Mouse (Mus musculus) limb, embryonic 11.5 days (tissue): ENCODE results near the gene Hba-x. TPM values are rescaled to one million over a fixed set of nuclear protein-coding genes. Genes with fewer than 3 reads are reported as not detected.

Experiments
- ATAC-seq: fragments of 200-750 bp; cut with Nextera tagmentation; 2 replicates; pipeline ENCODE4 v1.8.0; 2017; ENCODE audit warnings: low read depth; ENCODE audit not compliant: insufficient number of reproducible peaks, low FRiP score, low TSS enrichment
- DNase-seq: peaks from one replicate; pipeline ENCODE4 v3.0.0-alpha.2; 2015; ENCODE audit warnings: low spot score
- H3K27ac ChIP-seq: fragments of 300-500 bp; sonication (generic); replicated peaks from 2 replicates; pipeline ENCODE4 v1.5.1; 2014; ENCODE audit warnings: low read depth, mild to moderate bottlenecking, low read length
- H3K27me3 ChIP-seq: fragments of 300-500 bp; sonication (generic); 2 replicates; pipeline ENCODE4 v1.6.1; 2014; ENCODE audit warnings: mild to moderate bottlenecking, low read length, mixed read lengths; ENCODE audit not compliant: control insufficient read depth, insufficient read depth
- H3K36me3 ChIP-seq: fragments of 300-500 bp; sonication (generic); 2 replicates; pipeline ENCODE4 v1.6.1; 2014; ENCODE audit warnings: mild to moderate bottlenecking, low read length, moderate library complexity, mixed read lengths; ENCODE audit not compliant: control insufficient read depth, insufficient read depth
- H3K4me1 ChIP-seq: fragments of 300-500 bp; sonication (generic); 2 replicates; pipeline ENCODE4 v1.6.1; 2014; ENCODE audit warnings: low read length, mixed read lengths; ENCODE audit not compliant: control insufficient read depth, insufficient read depth
- H3K4me2 ChIP-seq: fragments of 300-500 bp; sonication (generic); 2 replicates; pipeline ENCODE4 v1.6.1; 2014; ENCODE audit warnings: low read depth, mild to moderate bottlenecking, moderate library complexity; ENCODE audit not compliant: severe bottlenecking
- H3K4me3 ChIP-seq: fragments of 300-500 bp; sonication (generic); 2 replicates; pipeline ENCODE4 v1.5.1; 2014; ENCODE audit warnings: low read depth, low read length
- H3K9ac ChIP-seq: fragments of 300-500 bp; sonication (generic); 2 replicates; pipeline ENCODE4 v1.6.1; 2014; ENCODE audit warnings: mild to moderate bottlenecking, low read length
- H3K9me3 ChIP-seq: fragments of 300-500 bp; sonication (generic); 2 replicates; pipeline ENCODE4 v1.6.1; 2016; ENCODE audit warnings: low read length; ENCODE audit not compliant: control insufficient read depth
- WGBS: fragments of 180-500 bp; shearing (Covaris S2); extraction: QIAGEN DNeasy Blood & Tissue Kit; methylation state at CpG from one replicate; pipeline ENCODE4 v1.1.7; 2014; 5-methylcytosine and 5-hydroxymethylcytosine counted together
- polyA plus RNA-seq: library from polyadenylated mRNA; unstranded; fragments of >200 nt; fragmentation: Nextera tagmentation; extraction: Ambion mirVana; gene quantifications from 2 replicates; pipeline ENCODE4 v1.2.1, GENCODE M21; 2014

Hba-x gene
- polyA plus RNA-seq: 2,383 and 2,443 TPM in 2 replicates

GRCm38 (mm10) chr11:32276347-32276746 is at the start of gene Hba-x:
Gene Hba-x (plus strand): TSS chr11:32276400.
- 68% methylated on average over 3 of the region's 3 CpGs for WGBS
- no peaks in the 10 kb centered on the region for H3K4me1 ChIP-seq
- H3K9ac ChIP-seq: no peak within 1 kb of the TSS
- H3K4me3 ChIP-seq: no peak within 1 kb of the TSS
- H3K36me3 ChIP-seq: no peaks in the 10 kb centered on the region
- no peak within 1 kb of the TSS for H3K27ac ChIP-seq
- ATAC-seq: peak; percentile 37; the same call in 1 of the 2 replicates
- H3K27me3 ChIP-seq: no peaks in the 10 kb centered on the region
- no peak for DNase-seq
- H3K4me2 ChIP-seq: no peak within 1 kb of the TSS
- no peaks in the 10 kb centered on the region for H3K9me3 ChIP-seq

GRCm38 (mm10) chr11:32227041-32227440 is 49.2 kb upstream of the Hba-x start:
- no peaks in the 10 kb centered on the region for H3K27me3 ChIP-seq
- no peak for ATAC-seq
- 66% methylated on average over 1 of the region's 1 CpGs for WGBS
- H3K36me3 ChIP-seq: peaks cover 3% of the 10 kb centered on the region; the same call in 1 of the 2 replicates
- DNase-seq: no peak
- peaks cover 24% of the 10 kb centered on the region for H3K4me1 ChIP-seq
- no peak overlapping the region for H3K27ac ChIP-seq
- H3K4me3 ChIP-seq: peak overlapping the region; percentile 51
- peak overlapping the region; percentile 72 for H3K9ac ChIP-seq
- H3K4me2 ChIP-seq: peak overlapping the region; percentile 62
- no peaks in the 10 kb centered on the region for H3K9me3 ChIP-seq

- 87% methylated on average over 9 of the region's 9 CpGs for WGBS
- no peaks in the 10 kb centered on the region for H3K9me3 ChIP-seq
- no peak overlapping the region for H3K27ac ChIP-seq
- H3K9ac ChIP-seq: no peak overlapping the region
- peaks cover 5% of the 10 kb centered on the region; the same call in 1 of the 2 replicates for H3K36me3 ChIP-seq
- no peak overlapping the region for H3K4me3 ChIP-seq
- peaks cover 19% of the 10 kb centered on the region for H3K4me1 ChIP-seq
- no peaks in the 10 kb centered on the region for H3K27me3 ChIP-seq
- ATAC-seq (no peak), DNase-seq (no peak)
- no peak overlapping the region for H3K4me2 ChIP-seq
These were observed 48.6 kb upstream of the Hba-x start for GRCm38 (mm10) chr11:32227555-32227954.

GRCm38 (mm10) chr11:32228292-32228845 is 47.8 kb upstream of the Hba-x start:
- no peak overlapping the region for H3K4me2 ChIP-seq
- WGBS: 93% methylated on average over 3 of the region's 3 CpGs

GRCm38 (mm10) chr11:32230220-32230619 is 46.0 kb upstream of the Hba-x start:
- no peak overlapping the region for H3K9ac ChIP-seq
- no peaks in the 10 kb centered on the region for H3K27me3 ChIP-seq
- no peak overlapping the region for H3K4me2 ChIP-seq
- no peak for DNase-seq
- H3K4me1 ChIP-seq: peaks cover 8% of the 10 kb centered on the region
- no peak for ATAC-seq
- H3K9me3 ChIP-seq: no peaks in the 10 kb centered on the region
- WGBS: 89% methylated on average over 4 of the region's 4 CpGs
- H3K27ac ChIP-seq: no peak overlapping the region
- H3K36me3 ChIP-seq: peaks cover 6% of the 10 kb centered on the region; the same call in 1 of the 2 replicates
- no peak overlapping the region for H3K4me3 ChIP-seq

More at GRCm38 (mm10) chr11:32228292-32228845, 47.8 kb upstream of the Hba-x start:
- no peak for DNase-seq
- no peaks in the 10 kb centered on the region for H3K9me3 ChIP-seq
- ATAC-seq: no peak
- no peak overlapping the region for H3K9ac ChIP-seq
- peaks cover 16% of the 10 kb centered on the region for H3K4me1 ChIP-seq
- peaks cover 6% of the 10 kb centered on the region; the same call in 1 of the 2 replicates for H3K36me3 ChIP-seq
- no peak overlapping the region for H3K4me3 ChIP-seq
- no peak overlapping the region for H3K27ac ChIP-seq
- H3K27me3 ChIP-seq: no peaks in the 10 kb centered on the region

- no peak overlapping the region for H3K27ac ChIP-seq
- 91% methylated on average over 2 of the region's 2 CpGs for WGBS
These were observed 45.1 kb upstream of the Hba-x start for GRCm38 (mm10) chr11:32231125-32231524.

GRCm38 (mm10) chr11:32232848-32233247 is 43.4 kb upstream of the Hba-x start:
- no peak overlapping the region for H3K9ac ChIP-seq
- no peak overlapping the region for H3K27ac ChIP-seq
- peak; percentile 42 for DNase-seq
- H3K9me3 ChIP-seq: no peaks in the 10 kb centered on the region
- no peaks in the 10 kb centered on the region for H3K27me3 ChIP-seq
- 0 out of 2 replicates have a peak, but pooled peaks have one; percentile 8 for ATAC-seq
- peaks cover 6% of the 10 kb centered on the region; the same call in 1 of the 2 replicates for H3K36me3 ChIP-seq
- no peak overlapping the region for H3K4me3 ChIP-seq
- H3K4me1 ChIP-seq: no peaks in the 10 kb centered on the region
- no peak overlapping the region for H3K4me2 ChIP-seq
- WGBS: 71% methylated on average over 10 of the region's 10 CpGs

More at GRCm38 (mm10) chr11:32231125-32231524, 45.1 kb upstream of the Hba-x start:
- H3K4me2 ChIP-seq: no peak overlapping the region
- H3K36me3 ChIP-seq: peaks cover 6% of the 10 kb centered on the region; the same call in 1 of the 2 replicates
- H3K9ac ChIP-seq: no peak overlapping the region
- no peak for DNase-seq
- H3K27me3 ChIP-seq: no peaks in the 10 kb centered on the region
- H3K4me3 ChIP-seq: no peak overlapping the region
- no peaks in the 10 kb centered on the region for H3K4me1 ChIP-seq
- no peak for ATAC-seq
- H3K9me3 ChIP-seq: no peaks in the 10 kb centered on the region

GRCm38 (mm10) chr11:32233895-32234294 is 42.3 kb upstream of the Hba-x start:
- H3K36me3 ChIP-seq: peaks cover 6% of the 10 kb centered on the region; the same call in 1 of the 2 replicates
- no peaks in the 10 kb centered on the region for H3K9me3 ChIP-seq
- H3K4me2 ChIP-seq: no peak overlapping the region
- 89% methylated on average over 3 of the region's 3 CpGs for WGBS
- H3K4me3 ChIP-seq: no peak overlapping the region
- ATAC-seq (no peak), DNase-seq (no peak)
- no peaks in the 10 kb centered on the region for H3K4me1 ChIP-seq
- no peak overlapping the region for H3K9ac ChIP-seq
- no peaks in the 10 kb centered on the region for H3K27me3 ChIP-seq
- no peak overlapping the region for H3K27ac ChIP-seq
